Mouse (Mus musculus): Measurements from ENCODE around the gene Nrgn. TPM values are rescaled to one million over a fixed set of nuclear protein-coding genes. Genes with fewer than 3 reads are reported as not detected.

Gene Nrgn
- polyA plus RNA-seq, 1 experiment from 2014 or later, result 3.7 TPM

DNA sequence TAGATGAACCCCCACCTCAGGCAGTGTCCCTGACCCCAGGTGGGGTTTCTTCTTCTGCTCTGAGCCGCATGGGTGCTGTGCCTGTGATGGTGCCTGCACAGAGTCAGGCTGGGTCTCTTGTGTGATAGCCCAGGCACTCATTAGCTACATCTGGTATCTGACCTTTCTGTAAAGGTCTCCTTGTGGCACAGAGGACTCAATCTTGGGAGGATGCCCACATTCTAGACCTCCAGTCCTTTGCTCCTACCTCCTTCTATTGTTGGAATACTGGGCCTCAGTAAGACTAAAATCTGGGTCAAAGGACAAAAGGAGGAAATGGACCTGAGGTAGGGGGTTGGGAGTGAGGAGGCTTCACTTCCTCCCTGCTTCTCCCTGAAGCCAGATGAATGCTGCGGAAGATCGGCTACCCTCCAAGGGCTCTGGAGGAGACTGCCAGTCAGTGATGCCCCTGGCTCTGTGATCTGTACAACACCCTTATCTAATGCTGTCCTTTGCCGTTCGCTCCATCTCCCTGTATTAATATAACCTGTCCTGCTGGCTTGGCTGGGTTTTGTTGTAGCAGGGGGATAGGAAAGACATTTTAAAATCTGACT, 14.9 kb downstream of the Nrgn start:
- Histone ChIP-seq H3K27me3 (peaks cover 31% of the 10 kb centered on the region), H3K27ac (no peak overlapping the region), H3K36me3 (no peaks in the 10 kb centered on the region), H3K4me1 (replicated peaks) (no peaks in the 10 kb centered on the region), H3K9me3 (no peaks in the 10 kb centered on the region), H3K4me2 (replicated peaks) (no peak overlapping the region), H3K9ac (replicated peaks) (no peak overlapping the region), H3K4me3 (replicated peaks) (no peak overlapping the region)
- ATAC-seq, result no peak
- WGBS, result 76% methylated on average over 5 of the region's 5 CpGs

DNA sequence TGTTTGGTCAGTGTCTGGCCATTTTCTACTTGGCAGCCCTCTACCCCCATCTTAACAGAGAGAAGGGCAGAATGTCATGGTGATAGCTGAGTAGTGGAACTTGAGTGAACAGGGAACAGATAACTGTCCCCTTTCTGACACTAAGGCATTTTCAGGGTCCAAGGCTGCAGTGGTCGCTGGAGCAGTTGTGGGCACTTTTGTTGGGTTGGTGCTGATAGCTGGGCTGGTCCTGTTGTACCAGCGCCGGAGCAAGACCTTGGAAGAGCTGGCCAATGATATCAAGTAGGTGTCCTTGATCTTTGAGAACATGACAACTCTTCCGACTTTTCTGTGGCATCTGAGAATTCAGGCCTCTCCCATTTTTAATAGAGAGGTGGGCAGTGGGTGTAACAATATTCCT, 15.9 kb downstream of the Nrgn start:
- no peak overlapping the region for H3K4me2 ChIP-seq (replicated peaks)

DNA sequence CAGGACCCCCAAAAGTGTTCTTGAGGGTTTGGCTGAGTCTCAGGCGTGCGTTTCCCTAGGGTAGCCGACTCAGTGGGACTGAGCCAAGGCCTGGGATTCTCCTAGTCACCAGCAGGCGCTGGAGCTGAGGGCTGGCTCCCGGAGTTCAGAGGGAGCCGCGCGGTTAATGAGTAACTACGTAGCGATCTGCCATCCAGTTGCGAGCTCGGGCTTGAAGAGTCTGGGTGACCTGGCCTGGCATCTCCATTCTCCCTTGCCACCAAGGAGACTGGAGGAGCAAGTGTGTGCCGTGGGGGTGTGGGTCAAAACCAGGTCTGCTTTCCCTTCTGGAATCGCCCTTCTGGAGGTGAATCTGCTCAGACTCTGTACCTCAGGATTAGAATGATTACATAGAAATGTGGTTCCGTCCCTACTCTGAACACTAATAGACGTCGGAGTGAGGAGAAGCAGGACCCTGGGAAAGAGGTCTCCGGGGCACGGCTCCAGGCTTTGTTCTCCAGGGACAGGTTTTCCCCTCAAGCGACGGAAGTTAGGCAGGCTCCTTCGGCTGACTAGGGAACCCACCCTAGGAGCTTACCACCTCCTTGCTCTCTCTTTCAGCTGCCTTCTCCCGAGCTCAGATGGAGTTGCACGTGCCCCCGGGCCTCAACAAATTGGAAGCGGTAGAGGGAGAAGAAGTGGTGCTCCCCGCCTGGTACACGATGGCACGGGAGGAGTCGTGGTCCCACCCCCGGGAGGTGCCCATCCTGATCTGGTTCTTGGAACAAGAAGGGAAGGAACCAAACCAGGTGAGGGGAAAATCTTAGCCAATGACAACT, 21.6 kb downstream of the Nrgn start:
- Histone ChIP-seq H3K4me2 (replicated peaks) (peak overlapping the region; percentile 65), H3K36me3 (no peaks in the 10 kb centered on the region), H3K9me3 (no peaks in the 10 kb centered on the region), H3K27ac (0 out of 2 replicates have a peak overlapping the region, but pooled peaks have one; percentile 11), H3K9ac (replicated peaks) (peak overlapping the region; percentile 48), H3K4me1 (replicated peaks) (peaks cover 36% of the 10 kb centered on the region), H3K4me3 (replicated peaks) (peak overlapping the region; percentile 38), H3K27me3 (peaks cover 71% of the 10 kb centered on the region)
- ATAC-seq, result peak; percentile 61
- WGBS, result 1% methylated on average over 31 of the region's 31 CpGs

More for the DNA sequence above, 15.9 kb downstream of the Nrgn start:
- Histone ChIP-seq H3K9ac (replicated peaks) (no peak overlapping the region), H3K4me1 (replicated peaks) (no peaks in the 10 kb centered on the region), H3K36me3 (no peaks in the 10 kb centered on the region), H3K9me3 (no peaks in the 10 kb centered on the region), H3K27me3 (peaks cover 32% of the 10 kb centered on the region), H3K4me3 (replicated peaks) (no peak overlapping the region), H3K27ac (no peak overlapping the region)
- 86% methylated on average over 4 of the region's 4 CpGs for WGBS
- ATAC-seq, result no peak

DNA sequence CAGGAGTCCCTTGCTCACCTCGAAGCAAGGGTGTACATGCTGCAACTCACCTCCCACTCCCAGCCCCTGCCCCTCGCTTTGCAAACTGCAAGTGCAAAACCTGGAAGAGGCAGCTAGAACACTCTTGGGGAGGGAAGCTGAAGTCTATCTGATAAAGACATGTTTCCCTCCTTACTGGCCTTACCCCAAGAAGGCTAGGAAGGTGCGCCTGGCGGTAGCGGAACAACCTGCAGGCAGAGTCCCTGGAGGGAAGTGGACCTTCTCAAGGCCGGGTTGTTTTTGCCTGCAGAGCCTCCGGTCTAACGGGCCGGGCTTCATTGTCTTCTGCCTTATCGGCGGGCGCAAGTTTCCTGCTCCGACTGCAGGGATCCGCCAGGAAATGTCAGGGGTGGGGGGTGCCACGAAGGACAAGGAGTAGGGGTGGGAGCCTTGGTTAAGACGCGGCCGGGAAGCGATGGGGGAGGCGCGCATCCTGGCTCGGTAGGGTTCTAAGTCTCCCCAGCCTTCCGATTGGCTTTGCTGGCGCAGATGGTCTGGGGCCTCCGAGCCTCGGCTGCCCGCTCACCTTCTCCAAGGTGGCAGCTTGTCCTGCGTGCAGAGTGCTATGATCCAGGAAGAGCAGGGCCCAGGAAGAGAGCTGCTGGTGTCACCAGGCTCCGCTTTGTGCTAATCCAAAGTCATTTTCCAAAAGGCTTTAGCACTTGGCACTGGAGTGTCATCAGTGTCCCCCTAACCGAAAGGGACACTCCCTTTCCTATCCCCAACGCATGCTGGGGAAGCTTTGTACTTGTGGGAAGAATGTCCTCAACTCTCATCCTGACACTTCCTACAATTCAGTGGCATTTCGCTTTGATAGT, 22.4 kb downstream of the Nrgn start:
- 0 out of 2 replicates have a peak overlapping the region, but pooled peaks have one; percentile 11 for H3K27ac ChIP-seq
- peak overlapping the region; percentile 65 for H3K4me2 ChIP-seq (replicated peaks)
- WGBS, result 1% methylated on average over 32 of the region's 32 CpGs
- no peaks in the 10 kb centered on the region for H3K9me3 ChIP-seq
- peaks cover 36% of the 10 kb centered on the region for H3K4me1 ChIP-seq (replicated peaks)
- peak overlapping the region; percentile 38 for H3K4me3 ChIP-seq (replicated peaks)
- peak overlapping the region; percentile 55 for H3K9ac ChIP-seq (replicated peaks)
- H3K36me3 ChIP-seq, result peaks cover 4% of the 10 kb centered on the region
- H3K27me3 ChIP-seq, result peaks cover 79% of the 10 kb centered on the region
- ATAC-seq, result peak; percentile 65

DNA sequence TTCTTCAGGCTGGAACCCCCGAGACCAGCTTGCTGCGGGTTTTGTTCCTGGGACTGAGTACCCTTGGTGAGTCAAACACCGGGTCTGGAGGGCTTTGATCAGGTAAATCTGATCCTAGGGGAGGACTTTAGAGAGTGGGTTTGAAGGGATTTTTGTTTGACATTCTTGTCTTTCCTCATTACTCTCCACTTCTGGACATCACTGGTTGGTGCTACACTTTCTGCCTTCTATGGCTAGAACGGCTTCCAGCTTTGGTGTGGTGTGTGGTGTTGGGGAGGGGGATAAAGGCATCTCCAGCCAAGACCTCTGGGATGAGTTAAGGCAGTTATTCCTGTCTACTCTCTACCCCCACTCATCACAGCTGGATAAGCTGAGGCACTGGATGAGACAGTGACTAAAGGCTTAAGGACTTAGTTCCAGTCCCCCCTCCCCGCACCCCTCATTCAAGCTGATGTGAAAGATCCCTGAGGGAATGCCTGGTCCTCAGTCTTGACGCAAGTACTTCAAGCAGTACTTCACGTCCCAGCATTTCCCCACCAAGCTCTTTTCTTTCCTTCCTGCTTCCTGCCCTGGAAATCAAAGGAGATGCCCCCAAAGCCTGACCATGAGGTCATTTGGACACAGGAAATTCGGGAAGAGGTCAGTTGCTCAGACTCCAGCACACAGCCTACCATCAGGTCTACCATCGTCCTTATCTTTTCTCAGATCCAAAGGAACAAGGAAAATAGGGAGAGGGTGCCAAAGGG, 24.3 kb downstream of the Nrgn start:
- no peak for ATAC-seq
- WGBS, result 19% methylated on average over 9 of the region's 9 CpGs
- Histone ChIP-seq H3K27ac (no peak overlapping the region), H3K9me3 (no peaks in the 10 kb centered on the region), H3K4me1 (replicated peaks) (peaks cover 36% of the 10 kb centered on the region), H3K27me3 (peaks cover 81% of the 10 kb centered on the region), H3K36me3 (peaks cover 15% of the 10 kb centered on the region), H3K4me3 (replicated peaks) (0 out of 2 replicates have a peak overlapping the region, but pooled peaks have one; percentile 6), H3K4me2 (replicated peaks) (peak overlapping the region; percentile 21; the same call in 1 of the 2 replicates), H3K9ac (replicated peaks) (no peak overlapping the region; the same call in 1 of the 2 replicates)

DNA sequence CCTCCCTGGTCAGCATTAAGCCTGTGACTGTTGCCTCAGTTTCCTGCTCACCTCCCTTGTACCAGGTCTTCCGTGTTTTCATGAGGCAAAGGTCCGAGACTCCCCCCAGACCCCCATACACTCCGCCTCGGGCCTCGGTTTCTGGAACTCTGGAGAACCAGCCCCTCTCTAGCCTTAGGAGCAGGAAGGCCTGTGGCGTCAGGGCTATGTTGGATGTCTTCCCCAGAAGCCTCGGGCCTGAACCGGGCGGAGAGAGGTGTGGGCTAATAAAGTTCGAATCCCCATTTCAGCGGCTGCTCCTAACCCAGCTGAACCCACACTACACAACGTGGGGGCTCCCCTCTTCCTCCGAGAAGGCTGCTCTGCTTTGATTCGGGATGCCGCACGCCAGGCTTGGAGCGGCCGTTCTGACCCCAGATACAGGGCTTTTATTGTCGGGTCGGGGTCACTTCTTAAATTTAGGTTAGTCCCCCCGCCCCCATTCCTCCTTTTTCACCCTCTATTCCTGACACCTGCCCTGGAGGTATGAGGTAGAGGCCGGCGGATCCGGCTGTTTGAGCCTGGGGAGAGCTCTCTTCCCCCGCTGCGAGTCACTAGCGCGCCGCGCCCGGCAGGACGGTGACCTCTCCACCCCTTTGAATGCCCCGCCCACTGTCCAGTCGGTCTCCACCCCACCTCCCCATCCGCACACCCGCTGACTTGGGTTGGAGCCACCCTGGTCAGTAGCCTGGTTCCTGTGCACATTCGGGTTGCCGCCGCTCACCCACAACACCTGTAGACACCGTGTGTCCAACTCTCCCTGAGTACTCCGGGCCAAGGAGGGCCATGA, 25.1 kb downstream of the Nrgn start, which contains the start of gene Esam:
Gene Esam (plus strand): TSS at position 683 of the 829 bp plus-strand sequence.
- peaks cover 73% of the 10 kb centered on the region for H3K27me3 ChIP-seq
- H3K9ac ChIP-seq (replicated peaks), result no peak within 1 kb of the TSS; the same call in 1 of the 2 replicates
- ATAC-seq, result peak; percentile 32; the same call in 1 of the 2 replicates
- H3K4me2 ChIP-seq (replicated peaks), result peak within 1 kb of the TSS; percentile 21
- no peaks in the 10 kb centered on the region for H3K9me3 ChIP-seq
- 0 out of 2 replicates have a peak within 1 kb of the TSS, but pooled peaks have one; percentile 6 for H3K4me3 ChIP-seq (replicated peaks)
- peaks cover 22% of the 10 kb centered on the region for H3K36me3 ChIP-seq
- WGBS, result 4% methylated on average over 41 of the region's 41 CpGs
- H3K4me1 ChIP-seq (replicated peaks), result peaks cover 36% of the 10 kb centered on the region
- no peak within 1 kb of the TSS for H3K27ac ChIP-seq

DNA sequence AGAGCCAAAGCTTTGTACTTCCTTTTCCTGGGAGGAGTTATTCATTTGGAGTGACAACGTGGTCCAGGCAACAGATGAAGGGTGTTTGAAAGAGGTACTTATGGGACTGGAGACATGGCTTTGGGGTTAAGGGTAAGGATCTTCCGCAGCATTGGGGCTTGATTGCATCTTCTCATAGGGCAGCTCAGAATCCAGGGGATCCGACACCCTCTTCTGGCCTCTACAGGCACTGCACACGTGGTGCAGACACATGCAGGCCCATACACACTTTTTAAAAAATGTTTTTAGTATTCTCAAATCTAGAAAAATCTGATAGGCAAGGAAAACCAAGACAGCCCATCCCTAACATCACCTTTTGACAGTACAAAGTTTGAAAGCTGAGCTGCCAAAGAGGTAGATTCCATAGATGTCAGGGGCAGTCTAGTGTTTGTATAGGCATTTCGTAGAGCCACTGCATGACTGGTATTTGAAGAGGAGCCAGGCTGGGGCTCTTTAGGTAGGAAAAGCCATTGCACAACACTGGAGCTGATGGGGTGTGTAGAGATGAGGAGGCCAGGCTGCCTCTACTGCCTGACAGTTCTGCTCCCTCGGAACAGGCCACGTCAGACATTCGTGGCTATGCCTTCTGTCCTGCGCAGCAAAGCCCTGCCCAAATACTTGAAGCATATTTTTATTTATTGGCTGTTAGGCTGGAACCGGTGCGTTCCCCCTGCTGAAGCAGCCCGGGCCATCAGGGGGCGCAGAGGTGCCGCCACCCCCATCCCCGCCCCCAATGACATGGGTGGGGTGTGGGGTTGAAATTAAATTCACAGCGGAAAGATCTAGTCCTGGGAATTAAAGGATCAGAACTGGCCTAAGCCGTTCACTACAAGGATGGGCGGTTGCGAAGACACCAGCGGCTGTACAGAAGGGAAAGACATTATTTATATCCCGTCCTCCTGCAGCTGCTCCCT, 26.0 kb downstream of the Nrgn start:
- WGBS, result 21% methylated on average over 21 of the region's 21 CpGs
- no peak overlapping the region; the same call in 1 of the 2 replicates for H3K4me2 ChIP-seq (replicated peaks)
- H3K27ac ChIP-seq, result no peak overlapping the region
- peaks cover 36% of the 10 kb centered on the region for H3K4me1 ChIP-seq (replicated peaks)
- no peak overlapping the region for H3K9ac ChIP-seq (replicated peaks)
- peaks cover 28% of the 10 kb centered on the region for H3K36me3 ChIP-seq
- no peak overlapping the region for H3K4me3 ChIP-seq (replicated peaks)
- H3K9me3 ChIP-seq, result no peaks in the 10 kb centered on the region
- peak; percentile 21; the same call in 1 of the 2 replicates for ATAC-seq
- H3K27me3 ChIP-seq, result peaks cover 66% of the 10 kb centered on the region

DNA sequence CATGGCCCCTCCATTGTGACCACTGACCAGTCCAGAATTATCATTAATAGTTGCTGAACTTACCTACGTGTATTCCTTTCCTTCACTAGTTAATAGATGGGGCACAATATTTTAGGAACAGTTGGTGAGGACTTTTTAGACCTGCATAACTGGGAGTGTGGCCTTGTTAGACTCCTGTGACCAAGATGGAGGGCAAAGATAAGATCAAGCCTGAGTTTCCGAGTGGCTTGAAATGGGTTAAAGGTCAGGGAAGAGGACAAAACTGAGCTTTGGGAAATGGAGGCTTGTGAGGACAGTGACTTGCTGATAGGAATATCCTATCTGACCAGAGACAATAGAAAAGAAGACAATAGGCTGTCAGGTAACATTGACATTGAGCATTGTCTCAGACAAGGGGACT, 27.2 kb downstream of the Nrgn start:
- ATAC-seq, result no peak
- H3K4me3 ChIP-seq (replicated peaks), result no peak overlapping the region
- 87% methylated on average over 2 of the region's 2 CpGs for WGBS
- H3K27ac ChIP-seq, result no peak overlapping the region
- H3K36me3 ChIP-seq, result peaks cover 36% of the 10 kb centered on the region
- peaks cover 26% of the 10 kb centered on the region for H3K4me1 ChIP-seq (replicated peaks)
- no peaks in the 10 kb centered on the region for H3K9me3 ChIP-seq
- no peak overlapping the region for H3K4me2 ChIP-seq (replicated peaks)
- H3K9ac ChIP-seq (replicated peaks), result no peak overlapping the region
- peaks cover 54% of the 10 kb centered on the region for H3K27me3 ChIP-seq

DNA sequence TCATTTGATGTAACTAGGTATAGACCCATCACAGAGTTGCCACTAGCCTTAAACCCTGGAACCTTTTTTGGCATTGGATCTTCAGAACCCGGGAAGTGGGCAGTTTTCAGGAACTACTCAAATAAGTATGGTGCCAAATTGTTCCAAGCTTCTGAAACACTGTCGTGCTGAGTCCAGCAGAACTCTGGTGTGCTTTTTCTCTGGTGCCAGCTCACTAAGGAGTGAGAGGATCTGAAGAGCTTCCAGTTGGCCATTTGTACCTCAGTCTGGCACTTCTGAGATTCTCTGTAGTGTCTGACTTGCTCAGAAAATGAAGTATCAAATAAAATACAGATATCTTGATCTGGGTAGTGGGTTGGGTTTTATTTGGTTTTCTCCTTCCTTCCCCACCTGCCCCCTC, 32.7 kb downstream of the Nrgn start:
- H3K4me3 ChIP-seq (replicated peaks), result no peak overlapping the region
- H3K9ac ChIP-seq (replicated peaks), result no peak overlapping the region
- H3K4me2 ChIP-seq (replicated peaks), result no peak overlapping the region
- 0 out of 2 replicates have a peak, but pooled peaks cover 2% of the 10 kb centered on the region for H3K4me1 ChIP-seq (replicated peaks)
- H3K36me3 ChIP-seq, result peaks cover 48% of the 10 kb centered on the region
- 93% methylated on average over 2 of the region's 2 CpGs for WGBS
- no peaks in the 10 kb centered on the region for H3K9me3 ChIP-seq
- no peak overlapping the region for H3K27ac ChIP-seq
- no peaks in the 10 kb centered on the region for H3K27me3 ChIP-seq
- ATAC-seq, result no peak

DNA sequence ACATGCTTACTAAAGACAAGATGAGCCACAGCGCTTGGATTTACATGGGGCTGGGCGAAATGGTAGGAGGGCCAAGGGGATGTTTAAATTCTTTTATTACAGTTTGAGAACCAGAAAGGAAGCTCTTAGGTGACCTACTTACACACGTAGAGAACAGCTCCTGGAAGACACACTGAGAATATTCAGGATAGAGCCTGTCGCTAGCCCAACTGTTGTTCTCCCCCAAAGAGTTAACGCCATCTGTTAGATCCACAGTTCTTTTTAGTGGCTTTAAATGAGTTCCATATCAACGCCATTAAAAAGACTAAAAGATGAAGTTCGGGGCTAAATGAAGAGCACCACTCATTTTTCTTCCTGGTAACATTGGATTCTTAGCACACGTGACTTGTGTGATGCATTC, 33.7 kb downstream of the Nrgn start:
- ATAC-seq, result no peak
- H3K27me3 ChIP-seq, result no peaks in the 10 kb centered on the region
- H3K27ac ChIP-seq, result no peak overlapping the region

More for the DNA sequence above, 33.7 kb downstream of the Nrgn start:
- 95% methylated on average over 8 of the region's 8 CpGs for WGBS
- Histone ChIP-seq H3K4me3 (replicated peaks) (no peak overlapping the region), H3K9ac (replicated peaks) (no peak overlapping the region), H3K4me2 (replicated peaks) (no peak overlapping the region), H3K4me1 (replicated peaks) (0 out of 2 replicates have a peak, but pooled peaks cover 2% of the 10 kb centered on the region), H3K36me3 (peaks cover 41% of the 10 kb centered on the region), H3K9me3 (no peaks in the 10 kb centered on the region)
